Mouse (Mus musculus): ENCODE data around the gene Tmcc3. TPM values are rescaled to one million over a fixed set of nuclear protein-coding genes. Genes with fewer than 3 reads are reported as not detected.

Tmcc3 gene
- polyA plus RNA-seq, 1 experiment from 2014 or later = 16.9 TPM

DNA sequence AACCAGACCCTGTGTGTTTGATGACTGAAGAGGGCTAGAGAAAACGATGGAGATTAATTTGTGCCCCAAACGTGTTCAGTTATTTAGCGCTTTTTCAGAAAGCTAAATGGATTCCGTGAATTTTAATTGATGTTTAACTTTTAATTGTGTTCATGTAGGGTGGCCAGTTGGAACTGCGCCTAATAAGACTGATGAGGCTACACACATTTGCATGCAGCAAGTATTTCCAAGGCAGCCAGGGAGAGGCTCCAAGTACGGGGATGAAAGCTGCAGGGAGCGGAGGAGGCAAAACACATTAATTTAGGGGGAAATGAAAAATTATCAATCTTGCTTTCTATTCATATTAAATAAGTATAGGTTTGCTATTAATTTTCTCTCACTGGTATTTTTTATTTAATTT lies 131.0 kb downstream of the Tmcc3 start:
- Histone ChIP-seq H3K4me1 (replicated peaks) (0 out of 2 replicates have a peak, but pooled peaks cover 10% of the 10 kb centered on the region), H3K27ac (replicated peaks) (no peak overlapping the region), H3K9me3 (no peaks in the 10 kb centered on the region), H3K27me3 (no peaks in the 10 kb centered on the region), H3K4me2 (no peak overlapping the region), H3K36me3 (no peaks in the 10 kb centered on the region), H3K4me3 (no peak overlapping the region), H3K9ac (no peak overlapping the region)
- WGBS = 32% methylated on average over 7 of the region's 7 CpGs
- ATAC-seq (ENCODE audit: low FRiP score, low read depth) = no peak; the same call in 1 of the 2 replicates

DNA sequence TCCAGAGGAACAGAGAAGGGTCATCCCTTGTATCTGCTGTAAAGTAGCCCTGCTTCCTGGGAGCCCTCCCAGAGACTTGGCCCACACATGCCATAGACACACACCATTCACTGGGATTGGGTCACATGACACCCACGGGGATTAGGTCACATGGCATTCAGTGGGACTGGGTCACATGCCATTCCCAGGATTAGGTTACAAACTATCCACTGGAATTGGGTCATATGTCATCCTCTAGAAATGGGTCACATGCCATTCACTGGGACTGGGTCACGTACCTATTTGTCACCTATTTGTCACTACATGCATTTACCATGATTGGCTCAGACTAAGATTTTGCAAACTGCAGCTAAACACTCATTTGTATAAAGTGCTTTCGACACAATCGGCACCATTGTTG lies 131.7 kb downstream of the Tmcc3 start:
- Histone ChIP-seq H3K27me3 (no peaks in the 10 kb centered on the region), H3K27ac (replicated peaks) (no peak overlapping the region), H3K9me3 (no peaks in the 10 kb centered on the region), H3K4me2 (no peak overlapping the region), H3K4me1 (replicated peaks) (0 out of 2 replicates have a peak, but pooled peaks cover 10% of the 10 kb centered on the region), H3K9ac (no peak overlapping the region), H3K4me3 (no peak overlapping the region), H3K36me3 (no peaks in the 10 kb centered on the region)
- 93% methylated on average over 4 of the region's 4 CpGs for WGBS
- no peak for ATAC-seq (ENCODE audit: low FRiP score, low read depth)

DNA sequence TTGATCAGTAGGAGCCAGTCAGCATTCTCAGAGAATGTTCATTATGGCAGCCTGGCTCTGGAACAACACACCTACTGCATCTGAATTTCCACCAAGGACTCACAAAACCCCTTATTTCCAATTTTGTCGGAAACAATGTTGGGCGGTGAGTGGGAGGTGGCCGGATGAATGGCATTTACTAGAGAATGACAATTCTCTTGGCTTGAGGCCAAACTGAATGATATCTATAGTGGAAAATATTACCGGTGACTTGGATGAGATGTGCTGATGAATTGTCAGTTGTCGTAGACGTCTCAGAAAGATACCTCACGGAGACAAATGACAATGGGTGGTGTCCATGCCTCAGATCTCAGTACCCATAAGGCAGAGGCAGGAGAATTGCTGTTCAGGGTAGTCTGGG lies 133.4 kb downstream of the Tmcc3 start:
- H3K4me2 ChIP-seq = no peak overlapping the region
- H3K27me3 ChIP-seq = no peaks in the 10 kb centered on the region
- 82% methylated on average over 7 of the region's 7 CpGs for WGBS
- ATAC-seq (ENCODE audit: low FRiP score, low read depth) = no peak
- no peak overlapping the region for H3K4me3 ChIP-seq
- H3K9ac ChIP-seq = no peak overlapping the region
- H3K27ac ChIP-seq (replicated peaks) = no peak overlapping the region
- 0 out of 2 replicates have a peak, but pooled peaks cover 10% of the 10 kb centered on the region for H3K4me1 ChIP-seq (replicated peaks)
- no peaks in the 10 kb centered on the region for H3K36me3 ChIP-seq
- no peaks in the 10 kb centered on the region for H3K9me3 ChIP-seq

DNA sequence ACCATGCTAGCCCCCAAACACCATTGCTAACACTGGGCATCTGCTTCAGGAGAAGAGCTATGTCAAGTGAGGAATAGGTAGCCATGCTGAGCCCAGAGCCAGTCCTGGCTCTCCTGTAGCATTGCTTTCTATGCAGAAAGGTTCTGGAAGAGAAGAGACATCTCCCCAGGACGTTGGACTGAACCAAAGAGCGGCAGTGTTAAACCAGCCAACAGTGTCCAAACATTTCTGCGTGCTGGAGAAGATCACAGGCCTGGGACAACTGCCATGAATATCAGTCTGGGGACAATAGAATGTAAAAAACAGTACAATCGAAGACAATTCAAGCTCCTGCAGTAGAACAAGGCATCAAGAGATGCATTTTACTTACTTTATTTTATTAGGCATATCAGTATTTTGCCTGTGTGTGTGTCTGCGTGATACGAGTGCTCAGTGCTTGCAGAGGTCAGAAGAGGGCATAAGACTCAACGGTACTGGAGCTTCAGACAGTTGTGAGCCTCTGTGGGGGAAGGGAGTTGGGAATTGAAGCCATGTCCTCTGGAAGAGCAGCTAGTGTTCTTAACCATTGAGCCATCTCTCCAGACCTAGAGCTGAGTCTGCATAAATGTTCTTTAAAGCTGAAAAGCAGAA lies 134.7 kb downstream of the Tmcc3 start:
- no peaks in the 10 kb centered on the region for H3K27me3 ChIP-seq
- 70% methylated on average over 7 of the region's 7 CpGs for WGBS

DNA sequence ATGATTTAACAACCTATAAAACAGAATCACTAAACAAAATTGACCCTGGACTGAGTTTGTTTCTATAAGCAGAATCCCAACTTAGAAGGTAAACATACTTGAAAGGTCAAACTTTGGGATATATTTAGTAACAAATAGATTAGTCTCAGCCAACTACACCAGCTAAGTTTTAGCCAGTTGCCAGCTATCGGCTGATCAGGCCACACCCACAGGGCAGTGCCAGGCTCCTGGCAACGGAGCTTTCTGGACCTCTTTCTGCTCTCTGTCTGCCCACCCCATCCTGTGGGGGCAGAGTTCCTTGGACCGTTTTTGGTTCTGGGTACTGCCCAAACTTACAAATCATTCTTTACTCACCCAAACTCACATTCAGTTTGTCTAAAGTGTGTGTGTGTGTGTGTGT lies 137.9 kb downstream of the Tmcc3 start:
- WGBS = 49% methylated on average over 3 of the region's 3 CpGs
- Histone ChIP-seq H3K9me3 (no peaks in the 10 kb centered on the region), H3K27me3 (no peaks in the 10 kb centered on the region), H3K4me2 (no peak overlapping the region), H3K4me1 (replicated peaks) (no peaks in the 10 kb centered on the region), H3K27ac (replicated peaks) (no peak overlapping the region), H3K9ac (no peak overlapping the region), H3K36me3 (no peaks in the 10 kb centered on the region), H3K4me3 (no peak overlapping the region)
- ATAC-seq (ENCODE audit: low FRiP score, low read depth) = no peak

More for the DNA sequence above, 134.7 kb downstream of the Tmcc3 start:
- Histone ChIP-seq H3K4me3 (no peak overlapping the region), H3K27ac (replicated peaks) (no peak overlapping the region), H3K9ac (no peak overlapping the region), H3K4me2 (no peak overlapping the region), H3K4me1 (replicated peaks) (0 out of 2 replicates have a peak, but pooled peaks cover 10% of the 10 kb centered on the region), H3K36me3 (no peaks in the 10 kb centered on the region), H3K9me3 (no peaks in the 10 kb centered on the region)
- ATAC-seq (ENCODE audit: low FRiP score, low read depth) = no peak

DNA sequence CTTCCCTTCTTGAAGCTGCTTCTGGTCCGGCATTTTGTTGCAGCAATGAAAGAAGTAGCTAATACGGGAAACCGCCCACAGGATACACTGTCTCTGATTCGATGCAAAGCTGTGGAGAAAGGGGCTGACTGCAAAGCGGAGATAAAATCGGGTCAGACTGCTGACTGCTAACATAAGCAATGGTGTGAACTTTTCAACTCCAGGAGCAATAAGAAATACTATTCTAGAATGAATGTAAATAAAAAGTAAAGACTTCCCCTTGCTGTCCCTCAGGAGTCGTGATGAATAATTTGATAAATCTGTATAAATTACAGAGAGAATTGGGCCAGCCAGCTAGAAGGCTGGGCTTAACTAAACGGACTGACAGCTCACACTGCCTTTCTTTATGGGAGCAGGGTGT lies 139.0 kb downstream of the Tmcc3 start:
- no peaks in the 10 kb centered on the region for H3K4me1 ChIP-seq (replicated peaks)
- no peak for ATAC-seq (ENCODE audit: low FRiP score, low read depth)
- no peak overlapping the region for H3K4me2 ChIP-seq
- no peak overlapping the region for H3K27ac ChIP-seq (replicated peaks)
- H3K4me3 ChIP-seq = no peak overlapping the region
- no peaks in the 10 kb centered on the region for H3K36me3 ChIP-seq
- H3K9me3 ChIP-seq = no peaks in the 10 kb centered on the region
- no peak overlapping the region for H3K9ac ChIP-seq
- H3K27me3 ChIP-seq = no peaks in the 10 kb centered on the region
- 57% methylated on average over 8 of the region's 8 CpGs for WGBS

DNA sequence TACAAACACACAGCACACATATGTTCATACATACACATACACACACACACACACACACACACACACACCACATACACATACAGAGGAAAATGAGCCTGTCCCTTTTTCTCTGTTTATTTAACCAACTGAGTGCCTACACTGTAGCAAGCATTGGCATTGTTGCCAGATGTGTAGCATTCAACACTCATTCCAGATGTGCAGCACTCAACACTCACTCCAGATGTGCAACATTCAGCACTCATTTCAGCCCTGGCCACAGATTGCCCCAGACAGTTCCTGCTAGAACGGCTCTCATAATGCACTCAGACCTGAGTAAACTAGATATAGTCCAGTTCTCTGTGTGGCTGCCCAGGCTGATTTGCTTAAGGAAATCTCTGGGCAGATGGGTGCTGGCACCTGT lies 145.7 kb downstream of the Tmcc3 start:
- H3K36me3 ChIP-seq = no peaks in the 10 kb centered on the region
- H3K4me2 ChIP-seq = no peak overlapping the region
- 72% methylated on average over 1 of the region's 1 CpGs for WGBS
- no peaks in the 10 kb centered on the region for H3K27me3 ChIP-seq
- no peak overlapping the region for H3K27ac ChIP-seq (replicated peaks)
- no peaks in the 10 kb centered on the region for H3K4me1 ChIP-seq (replicated peaks)
- H3K9ac ChIP-seq = no peak overlapping the region
- no peak overlapping the region for H3K4me3 ChIP-seq
- no peaks in the 10 kb centered on the region for H3K9me3 ChIP-seq
- no peak for ATAC-seq (ENCODE audit: low FRiP score, low read depth)

DNA sequence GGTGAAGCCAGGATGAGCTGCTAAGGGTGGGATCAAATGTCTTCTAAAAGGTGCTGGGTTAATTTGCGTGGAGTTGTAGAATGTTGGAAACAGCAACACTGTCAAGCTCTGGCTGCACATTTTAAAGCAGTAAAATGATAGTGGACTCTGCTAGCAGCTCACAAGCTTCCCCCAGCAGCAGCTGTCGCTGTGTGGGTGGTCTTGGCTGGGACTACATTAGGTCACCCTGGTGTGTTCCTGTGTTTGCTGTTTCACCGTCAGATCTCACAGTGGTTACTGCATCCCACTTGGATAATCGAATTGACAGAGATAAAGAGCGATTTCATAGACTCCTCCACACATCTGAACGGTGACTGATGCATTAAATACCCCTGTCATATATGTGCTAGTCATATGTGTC lies 146.9 kb downstream of the Tmcc3 start:
- no peak overlapping the region for H3K27ac ChIP-seq (replicated peaks)
- no peak for ATAC-seq (ENCODE audit: low FRiP score, low read depth)
- no peaks in the 10 kb centered on the region for H3K4me1 ChIP-seq (replicated peaks)
- H3K4me2 ChIP-seq = no peak overlapping the region
- no peak overlapping the region for H3K9ac ChIP-seq
- no peaks in the 10 kb centered on the region for H3K36me3 ChIP-seq
- no peaks in the 10 kb centered on the region for H3K9me3 ChIP-seq
- WGBS = 53% methylated on average over 6 of the region's 6 CpGs
- no peaks in the 10 kb centered on the region for H3K27me3 ChIP-seq
- no peak overlapping the region for H3K4me3 ChIP-seq

DNA sequence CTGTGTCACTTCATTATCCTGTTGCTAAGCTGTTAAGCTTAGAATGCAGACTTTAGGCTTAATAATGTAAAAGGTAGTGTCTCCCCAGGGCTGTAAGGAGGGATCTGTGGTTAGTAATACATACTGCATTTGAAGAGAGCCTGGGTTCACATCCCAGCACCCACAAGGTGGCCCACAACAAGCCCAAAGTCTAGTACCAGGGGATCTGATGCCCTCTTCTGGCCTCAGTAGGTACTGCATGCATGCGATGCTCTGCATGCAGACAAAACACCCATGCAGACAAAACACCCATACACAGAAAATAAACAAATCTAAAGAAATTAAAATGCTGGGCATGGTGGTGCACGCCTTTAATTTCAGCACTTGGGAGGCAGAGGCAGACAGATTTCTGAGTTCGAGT lies 149.6 kb downstream of the Tmcc3 start:
- 89% methylated on average over 3 of the region's 3 CpGs for WGBS

DNA sequence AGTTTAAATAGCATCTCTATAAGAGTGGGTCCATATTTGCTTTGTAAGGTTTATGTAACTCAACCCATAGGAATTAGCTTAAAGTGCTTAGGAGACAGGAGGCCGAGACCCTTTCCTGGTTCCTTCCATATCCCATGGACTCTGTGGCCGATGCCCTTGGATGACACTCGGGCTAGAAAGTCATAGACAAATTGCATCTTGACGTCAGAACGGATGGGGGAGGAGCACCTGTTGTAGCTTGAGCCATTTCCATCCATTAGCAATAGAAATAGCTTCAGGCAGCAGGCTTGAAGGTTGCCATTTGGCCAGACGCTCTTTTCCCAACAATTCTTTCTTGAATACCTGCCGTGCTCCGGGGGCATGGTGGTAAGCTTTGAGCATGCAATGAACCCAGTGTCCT lies 150.1 kb downstream of the Tmcc3 start:
- H3K9ac ChIP-seq = no peak overlapping the region
- no peaks in the 10 kb centered on the region for H3K4me1 ChIP-seq (replicated peaks)
- no peaks in the 10 kb centered on the region for H3K36me3 ChIP-seq
- H3K27me3 ChIP-seq = no peaks in the 10 kb centered on the region
- no peak for ATAC-seq (ENCODE audit: low FRiP score, low read depth)
- no peak overlapping the region for H3K4me3 ChIP-seq
- WGBS = 85% methylated on average over 8 of the region's 8 CpGs
- H3K4me2 ChIP-seq = no peak overlapping the region
- H3K27ac ChIP-seq (replicated peaks) = no peak overlapping the region
- no peaks in the 10 kb centered on the region for H3K9me3 ChIP-seq

More for the DNA sequence above, 149.6 kb downstream of the Tmcc3 start:
- Histone ChIP-seq H3K4me2 (no peak overlapping the region), H3K4me1 (replicated peaks) (no peaks in the 10 kb centered on the region), H3K9me3 (no peaks in the 10 kb centered on the region), H3K27me3 (no peaks in the 10 kb centered on the region), H3K36me3 (no peaks in the 10 kb centered on the region), H3K9ac (no peak overlapping the region), H3K4me3 (no peak overlapping the region), H3K27ac (replicated peaks) (no peak overlapping the region)
- ATAC-seq (ENCODE audit: low FRiP score, low read depth) = no peak

DNA sequence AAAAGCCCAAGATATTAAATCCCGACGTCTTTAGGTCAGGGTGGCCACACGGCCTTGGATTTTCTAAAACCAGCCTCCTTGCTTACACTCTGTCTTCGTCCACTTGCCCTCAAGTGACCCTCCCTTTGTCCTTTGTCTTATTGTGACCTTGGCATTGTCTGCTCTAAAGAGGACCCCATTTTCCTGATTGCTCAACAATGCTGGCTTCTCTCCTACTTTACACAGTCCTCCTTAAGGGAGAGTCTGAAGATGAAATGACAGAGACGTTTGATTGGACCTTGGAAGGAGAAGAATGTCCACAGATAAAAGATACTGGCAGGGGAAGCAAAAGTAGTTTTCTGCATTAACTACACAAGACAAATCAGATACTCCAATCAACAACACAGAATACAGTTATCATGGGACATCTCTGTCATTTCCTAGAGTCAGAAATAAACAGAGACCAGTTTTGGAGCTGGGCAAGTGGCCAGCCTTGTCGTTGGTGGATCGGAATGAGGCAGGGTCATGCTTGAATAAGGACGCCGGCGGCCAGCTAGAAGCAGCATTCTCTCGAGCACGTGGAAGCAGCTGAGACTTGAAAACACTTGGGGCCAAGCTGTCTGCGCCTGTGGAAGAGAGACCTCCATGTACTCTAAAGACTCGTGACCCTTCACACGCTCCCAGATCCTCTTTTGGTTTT lies 150.8 kb downstream of the Tmcc3 start:
- Histone ChIP-seq H3K9me3 (no peaks in the 10 kb centered on the region), H3K4me3 (no peak overlapping the region), H3K36me3 (no peaks in the 10 kb centered on the region), H3K9ac (no peak overlapping the region), H3K4me1 (replicated peaks) (no peaks in the 10 kb centered on the region), H3K4me2 (no peak overlapping the region), H3K27ac (replicated peaks) (no peak overlapping the region), H3K27me3 (no peaks in the 10 kb centered on the region)
- 50% methylated on average over 15 of the region's 15 CpGs for WGBS
- ATAC-seq (ENCODE audit: low FRiP score, low read depth) = no peak

DNA sequence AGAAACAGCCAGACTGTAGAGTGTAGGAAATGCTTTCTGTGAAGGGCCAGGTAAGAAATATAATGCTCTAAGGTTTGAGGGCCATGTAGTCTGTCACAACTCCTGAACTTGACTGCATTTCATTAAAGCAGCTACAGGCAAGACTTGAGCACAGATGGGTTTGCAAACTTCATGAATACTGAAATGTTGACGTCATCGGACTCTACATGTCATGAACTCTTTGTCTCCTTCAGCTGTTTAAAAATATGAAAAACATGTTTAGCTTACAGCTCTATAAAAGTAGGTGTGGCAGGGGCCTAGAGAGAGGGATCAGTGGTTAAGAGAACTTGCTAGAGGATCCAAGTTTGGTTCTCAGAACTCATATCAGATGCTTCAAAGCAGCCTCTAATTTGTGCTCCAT lies 151.7 kb downstream of the Tmcc3 start:
- H3K27ac ChIP-seq (replicated peaks) = no peak overlapping the region
- no peaks in the 10 kb centered on the region for H3K4me1 ChIP-seq (replicated peaks)
- H3K27me3 ChIP-seq = no peaks in the 10 kb centered on the region
- no peak overlapping the region for H3K9ac ChIP-seq
- WGBS = 86% methylated on average over 2 of the region's 2 CpGs
- no peaks in the 10 kb centered on the region for H3K9me3 ChIP-seq
- H3K4me2 ChIP-seq = no peak overlapping the region
- ATAC-seq (ENCODE audit: low FRiP score, low read depth) = no peak
- no peak overlapping the region for H3K4me3 ChIP-seq
- no peaks in the 10 kb centered on the region for H3K36me3 ChIP-seq

DNA sequence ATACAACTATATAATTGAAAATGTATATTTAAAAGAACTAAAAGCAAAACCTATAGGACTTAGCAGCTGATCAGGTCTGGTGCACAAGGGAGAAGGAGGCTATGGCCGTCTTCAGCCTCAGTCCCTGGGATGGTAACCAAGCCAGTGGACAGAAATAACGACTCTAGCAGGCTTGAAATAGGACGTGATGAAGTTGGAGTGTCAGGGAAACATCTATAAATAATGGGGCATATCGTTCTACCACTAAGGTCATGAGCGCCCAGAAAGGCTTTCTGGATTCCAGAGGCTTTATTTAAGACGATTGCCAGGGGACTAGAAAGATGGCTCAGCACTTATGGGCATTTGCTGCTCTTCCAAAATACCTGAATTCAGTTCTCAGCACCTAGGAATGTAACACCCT lies 153.9 kb downstream of the Tmcc3 start:
- WGBS = 85% methylated on average over 6 of the region's 6 CpGs
- Histone ChIP-seq H3K36me3 (no peaks in the 10 kb centered on the region), H3K27ac (replicated peaks) (no peak overlapping the region), H3K9ac (no peak overlapping the region), H3K4me2 (no peak overlapping the region), H3K4me1 (replicated peaks) (no peaks in the 10 kb centered on the region), H3K27me3 (no peaks in the 10 kb centered on the region), H3K9me3 (no peaks in the 10 kb centered on the region), H3K4me3 (no peak overlapping the region)
- ATAC-seq (ENCODE audit: low FRiP score, low read depth) = no peak
